Mouse (Mus musculus) midbrain, embryonic 12.5 days (tissue): ENCODE data around the gene Srrm4. TPM values are rescaled to one million over a fixed set of nuclear protein-coding genes. Genes with fewer than 3 reads are reported as not detected.
"Not testable (repeated sequence)": the region's sequence is repeated elsewhere in the genome, so short reads cannot be mapped to it uniquely, and the experiment has no call there.

Source experiments
- ATAC-seq: fragments of 200-750 bp; cut with Nextera tagmentation; 2 replicates; pipeline ENCODE4 v1.8.0; 2017; ENCODE audit warnings: low read depth, moderate TSS enrichment, moderate library complexity; ENCODE audit not compliant: low FRiP score
- H3K27ac ChIP-seq: fragments of 300-500 bp; sonication (generic); replicated peaks from 2 replicates; pipeline ENCODE4 v1.5.1; 2016; ENCODE audit warnings: mild to moderate bottlenecking
- H3K27me3 ChIP-seq: fragments of 300-500 bp; sonication (generic); 2 replicates; pipeline ENCODE4 v1.6.1; 2016; ENCODE audit warnings: mild to moderate bottlenecking
- H3K36me3 ChIP-seq: fragments of 300-500 bp; sonication (generic); 2 replicates; pipeline ENCODE4 v1.6.1; 2016
- H3K4me1 ChIP-seq: fragments of 300-500 bp; sonication (generic); 2 replicates; pipeline ENCODE4 v1.6.1; 2016
- H3K4me2 ChIP-seq: fragments of 300-500 bp; sonication (generic); replicated peaks from 2 replicates; pipeline ENCODE4 v1.6.1; 2016; ENCODE audit warnings: mild to moderate bottlenecking, moderate library complexity
- H3K4me3 ChIP-seq: fragments of 300-500 bp; sonication (generic); 2 replicates; pipeline ENCODE4 v1.5.1; 2016; ENCODE audit warnings: mild to moderate bottlenecking
- H3K9ac ChIP-seq: fragments of 300-500 bp; sonication (generic); replicated peaks from 2 replicates; pipeline ENCODE4 v1.6.1; 2016; ENCODE audit warnings: mild to moderate bottlenecking, moderate library complexity
- H3K9me3 ChIP-seq: fragments of 300-500 bp; sonication (generic); 2 replicates; pipeline ENCODE4 v1.6.1; 2016; ENCODE audit warnings: mild to moderate bottlenecking
- WGBS: fragments of 180-500 bp; shearing (Covaris S2); methylation state at CpG from one replicate; pipeline ENCODE4 v1.1.7; 2016; 5-methylcytosine and 5-hydroxymethylcytosine counted together
- polyA plus RNA-seq: library from polyadenylated mRNA; unstranded; fragments of >200 nt; fragmentation: Nextera tagmentation; extraction: Ambion mirVana; gene quantifications from 2 replicates; pipeline ENCODE4 v1.2.1, GENCODE M21; 2016

The Srrm4 gene
- polyA plus RNA-seq, 1 experiment from 2014 or later: 21.8 TPM

DNA sequence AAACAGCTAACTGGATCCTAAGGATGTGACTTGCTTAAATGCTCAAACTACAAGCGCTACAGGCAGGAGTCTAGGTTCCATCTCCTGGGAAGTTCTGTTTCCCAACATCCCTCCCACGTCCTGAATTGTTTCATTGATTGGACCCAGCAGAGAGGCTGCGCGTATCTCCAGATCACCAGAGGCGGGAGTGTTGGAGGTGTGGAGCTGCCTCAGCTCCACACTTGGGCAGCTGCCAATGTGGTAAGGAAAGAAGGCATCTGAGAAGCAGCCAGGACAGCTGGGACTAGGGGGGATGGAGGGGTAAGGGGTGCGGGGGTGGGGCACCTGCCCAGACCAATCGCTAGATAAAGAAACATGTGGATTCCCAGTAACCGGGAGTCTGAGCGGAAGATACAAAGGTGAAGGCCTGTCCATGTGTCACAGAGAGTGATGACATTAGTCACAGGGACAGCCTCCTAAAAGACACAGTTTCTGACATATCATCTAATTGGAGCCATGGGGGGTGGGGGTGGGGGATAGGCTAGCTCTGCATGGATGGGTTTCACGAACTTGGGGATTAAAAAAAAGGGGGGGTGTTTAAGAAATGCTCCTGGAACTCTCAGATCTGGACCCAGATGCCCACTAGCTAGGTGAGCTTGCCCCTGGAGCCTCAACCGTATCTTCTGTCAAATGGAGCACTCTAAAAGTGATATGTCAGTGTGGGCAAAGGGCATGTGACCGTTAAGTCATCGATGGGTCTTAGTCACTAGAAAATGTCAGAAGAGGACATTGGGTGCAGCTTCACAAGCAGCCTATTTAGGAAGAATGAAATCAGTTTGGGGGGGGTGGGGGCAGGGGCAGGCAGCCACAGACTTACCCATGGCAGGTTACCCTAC lies 156.4 kb downstream of the Srrm4 start:
- Histone ChIP-seq H3K9ac (no peak overlapping the region), H3K27ac (no peak overlapping the region), H3K27me3 (no peaks in the 10 kb centered on the region), H3K9me3 (no peaks in the 10 kb centered on the region), H3K4me1 (peaks cover 8% of the 10 kb centered on the region), H3K4me3 (no peak overlapping the region), H3K4me2 (no peak overlapping the region), H3K36me3 (no peaks in the 10 kb centered on the region)
- no peak for ATAC-seq
- 69% methylated on average over 13 of the region's 13 CpGs for WGBS

DNA sequence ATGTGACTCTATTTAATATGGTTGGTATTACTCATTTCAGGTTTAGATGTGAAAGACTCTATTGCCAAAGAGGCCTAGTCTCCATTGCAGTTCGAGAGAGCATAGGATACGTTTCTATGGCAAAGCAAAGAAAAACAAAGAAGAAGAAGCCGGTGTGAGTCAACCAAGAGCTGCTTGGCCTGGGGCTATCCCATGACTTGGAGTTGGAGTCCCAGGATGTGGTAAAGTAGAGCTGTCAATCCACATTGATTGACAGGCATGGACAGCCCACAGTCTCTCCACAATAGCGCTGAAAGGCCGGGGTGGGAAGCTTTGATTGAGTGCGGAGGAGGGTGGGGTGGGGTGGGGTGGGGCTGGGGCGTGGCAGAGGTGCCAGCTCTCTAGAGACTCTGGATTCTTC lies 158.7 kb downstream of the Srrm4 start:
- Histone ChIP-seq H3K27me3 (no peaks in the 10 kb centered on the region), H3K4me2 (no peak overlapping the region), H3K36me3 (no peaks in the 10 kb centered on the region), H3K4me1 (peaks cover 8% of the 10 kb centered on the region), H3K9me3 (no peaks in the 10 kb centered on the region), H3K27ac (no peak overlapping the region), H3K9ac (no peak overlapping the region), H3K4me3 (no peak overlapping the region)
- WGBS: 58% methylated on average over 7 of the region's 7 CpGs
- no peak for ATAC-seq

DNA sequence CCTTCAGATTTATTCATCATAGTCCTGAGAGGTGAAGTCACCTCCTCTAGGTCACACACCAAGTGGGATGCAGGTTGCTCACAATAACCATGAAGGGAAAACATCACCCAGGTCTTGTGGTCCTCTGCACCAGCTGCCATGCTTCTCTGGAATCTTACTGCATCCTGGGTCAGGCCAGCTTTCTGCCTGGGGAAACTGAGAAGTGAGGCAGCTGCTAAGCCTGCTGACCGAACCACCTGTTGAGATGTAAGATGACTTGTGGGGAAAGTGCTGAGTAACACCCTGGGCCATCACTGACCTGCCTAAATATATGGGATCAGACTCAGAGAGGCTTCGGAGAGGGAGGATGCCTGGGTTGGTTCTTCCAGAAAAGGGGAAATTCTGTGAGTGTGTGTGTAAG lies 164.9 kb downstream of the Srrm4 start:
- no peaks in the 10 kb centered on the region for H3K36me3 ChIP-seq
- no peak for ATAC-seq
- no peak overlapping the region for H3K27ac ChIP-seq
- H3K9ac ChIP-seq: no peak overlapping the region
- H3K9me3 ChIP-seq: no peaks in the 10 kb centered on the region
- H3K4me3 ChIP-seq: no peak overlapping the region
- H3K4me1 ChIP-seq: peaks cover 23% of the 10 kb centered on the region
- peaks cover 13% of the 10 kb centered on the region for H3K27me3 ChIP-seq
- no peak overlapping the region for H3K4me2 ChIP-seq
- WGBS: 86% methylated on average over 2 of the region's 2 CpGs

DNA sequence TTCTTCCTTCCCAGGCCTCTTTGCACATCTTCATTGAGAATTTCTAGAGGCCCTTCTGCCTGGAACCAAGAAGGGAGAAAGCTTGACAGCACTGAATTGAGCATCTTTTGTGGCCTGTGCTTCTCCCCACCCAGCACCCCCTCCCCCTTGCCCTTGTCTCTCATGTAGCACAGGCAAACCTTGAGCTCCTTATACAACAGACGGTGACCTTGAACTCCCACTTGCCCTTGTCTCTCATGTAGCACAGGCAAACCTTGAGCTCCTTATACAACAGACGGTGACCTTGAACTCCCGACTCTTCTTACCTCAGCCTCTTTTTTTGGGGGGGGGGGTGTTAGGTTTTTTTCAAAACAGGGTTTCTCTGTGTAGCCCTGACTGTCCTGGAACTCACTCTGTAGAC lies 165.9 kb downstream of the Srrm4 start:
- H3K36me3 ChIP-seq, ATAC-seq: not testable (repeated sequence)
- WGBS: 92% methylated on average over 3 of the region's 3 CpGs

DNA sequence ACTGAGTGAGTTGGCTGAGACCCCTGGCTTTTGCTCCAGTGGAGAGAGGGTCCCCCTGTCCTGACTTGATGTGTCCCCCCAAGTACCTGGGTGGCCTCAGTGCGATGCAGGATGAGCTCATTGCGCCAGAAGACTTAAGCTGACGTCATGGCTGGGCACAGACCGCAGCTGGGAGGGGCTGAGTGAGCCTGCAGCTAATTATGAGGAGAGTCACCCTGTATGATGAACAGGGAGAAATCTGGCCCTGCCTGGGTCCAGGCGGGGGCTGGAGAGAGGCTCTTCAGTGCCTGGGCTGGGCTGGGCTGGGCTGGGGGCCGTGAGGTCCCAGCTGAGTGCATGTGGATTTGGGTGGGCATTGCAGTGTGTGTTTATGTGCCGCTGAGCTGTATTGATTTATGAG lies 166.3 kb downstream of the Srrm4 start:
- Histone ChIP-seq H3K27ac (no peak overlapping the region), H3K4me1 (peaks cover 26% of the 10 kb centered on the region), H3K4me2 (no peak overlapping the region), H3K9me3 (no peaks in the 10 kb centered on the region), H3K36me3 (no peaks in the 10 kb centered on the region), H3K9ac (no peak overlapping the region), H3K27me3 (peaks cover 15% of the 10 kb centered on the region), H3K4me3 (no peak overlapping the region)
- ATAC-seq: no peak
- WGBS: 69% methylated on average over 7 of the region's 7 CpGs

More for the DNA sequence above, 165.9 kb downstream of the Srrm4 start:
- H3K9ac ChIP-seq, H3K4me3 ChIP-seq, H3K4me2 ChIP-seq, H3K27ac ChIP-seq, H3K9me3 ChIP-seq: not testable (repeated sequence)
- Histone ChIP-seq H3K4me1 (peaks cover 23% of the 10 kb centered on the region), H3K27me3 (peaks cover 15% of the 10 kb centered on the region)

DNA sequence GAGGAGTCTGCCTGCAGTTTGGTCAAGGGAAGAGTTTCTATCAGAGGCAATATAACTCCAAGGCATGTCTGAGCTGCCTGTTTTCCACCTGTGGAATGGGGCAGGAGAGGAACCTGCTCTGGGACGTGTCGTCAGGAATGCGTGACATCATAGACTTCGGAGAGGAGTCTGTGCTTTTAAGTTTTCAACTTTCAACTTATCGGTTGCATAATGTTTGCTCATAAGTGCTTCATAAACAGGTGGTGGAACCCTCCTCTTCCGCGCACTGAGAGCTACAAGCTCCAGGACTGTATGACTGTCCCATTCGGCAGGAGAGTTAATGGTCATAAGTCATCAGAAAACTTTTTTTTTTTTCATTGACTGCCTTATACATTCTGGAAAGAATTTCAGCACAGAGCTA lies 167.9 kb downstream of the Srrm4 start:
- Histone ChIP-seq H3K4me3 (no peak overlapping the region), H3K27me3 (peaks cover 15% of the 10 kb centered on the region), H3K4me1 (peaks cover 39% of the 10 kb centered on the region), H3K9ac (no peak overlapping the region), H3K4me2 (no peak overlapping the region), H3K27ac (no peak overlapping the region), H3K9me3 (no peaks in the 10 kb centered on the region), H3K36me3 (no peaks in the 10 kb centered on the region)
- 89% methylated on average over 8 of the region's 8 CpGs for WGBS
- ATAC-seq: no peak

DNA sequence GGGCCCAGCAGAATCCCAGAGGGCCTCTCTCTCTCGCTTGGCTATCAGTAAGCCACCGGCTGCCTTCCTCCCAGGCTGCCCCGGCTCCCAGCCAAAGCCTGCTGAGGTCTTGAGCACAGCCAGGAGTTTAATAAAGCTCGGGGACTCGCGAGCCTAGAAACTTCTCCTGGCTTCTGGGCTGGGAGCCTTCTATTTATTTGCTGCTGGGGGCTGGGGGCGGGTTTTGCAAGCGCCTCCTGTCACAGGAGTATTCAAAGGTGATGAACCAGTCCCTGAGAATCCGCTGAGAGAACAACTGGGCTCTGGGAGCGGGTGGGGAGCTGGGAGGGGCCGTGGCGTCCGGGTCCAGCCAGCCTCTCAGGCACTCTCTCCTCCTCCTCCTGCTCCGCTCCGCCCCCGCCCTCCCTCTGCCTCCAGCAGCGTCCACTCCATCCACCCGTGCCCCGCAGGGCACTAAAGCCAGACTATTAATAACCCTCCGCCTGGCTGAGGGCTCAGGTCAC lies 168.9 kb downstream of the Srrm4 start, which contains the start of gene Hspb8:
Gene Hspb8, minus strand, starts transcription at position 166 of the 503 bp plus-strand sequence.
- 0 out of 2 replicates have a peak, but pooled peaks have one; percentile 17 for ATAC-seq
- no peaks in the 10 kb centered on the region for H3K36me3 ChIP-seq
- under 1% methylated on average over 17 of the region's 20 CpGs for WGBS

DNA sequence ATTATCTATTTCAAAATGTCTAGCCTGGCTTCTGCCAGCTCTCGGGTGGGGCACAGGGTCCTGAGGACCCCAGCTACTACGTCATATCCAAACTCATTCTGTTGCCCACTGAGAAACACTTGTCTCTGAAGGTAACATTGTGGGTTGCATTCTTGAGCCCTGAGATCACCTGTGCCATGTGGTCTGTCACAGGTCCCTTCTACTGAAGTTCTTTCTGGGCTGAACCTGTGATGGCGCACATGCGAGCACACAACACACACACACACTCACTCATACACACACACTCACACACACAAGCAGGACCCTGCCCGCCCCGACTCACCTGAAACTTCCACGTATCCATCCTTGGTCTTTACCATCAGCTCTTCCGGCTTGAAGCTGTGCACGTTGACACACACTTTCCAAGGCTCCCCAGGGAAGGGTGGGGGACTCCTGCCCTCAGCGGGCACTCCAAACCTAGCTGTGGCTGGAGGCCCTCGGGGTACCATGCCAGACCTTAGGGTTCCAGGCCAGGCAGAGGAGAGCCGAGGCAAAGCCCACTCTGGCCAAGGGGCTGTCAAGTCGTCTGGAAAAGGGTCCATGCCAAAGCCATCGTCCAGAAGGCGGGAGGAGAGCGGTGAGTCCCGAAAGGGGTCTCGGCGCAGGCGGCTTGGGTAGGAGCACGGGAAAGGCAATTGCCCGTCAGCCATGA lies 169.7 kb downstream of the Srrm4 start:
- H3K4me3 ChIP-seq: peak overlapping the region; percentile 26
- H3K27me3 ChIP-seq: peaks cover 15% of the 10 kb centered on the region
- no peak overlapping the region for H3K27ac ChIP-seq
- peak overlapping the region; percentile 47 for H3K4me2 ChIP-seq
- H3K36me3 ChIP-seq: no peaks in the 10 kb centered on the region
- WGBS: 58% methylated on average over 22 of the region's 22 CpGs
- H3K9me3 ChIP-seq: no peaks in the 10 kb centered on the region
- ATAC-seq: no peak
- H3K4me1 ChIP-seq: peaks cover 43% of the 10 kb centered on the region
- 0 out of 2 replicates have a peak overlapping the region, but pooled peaks have one; percentile 56 for H3K9ac ChIP-seq

More for the DNA sequence above, 168.9 kb downstream of the Srrm4 start, which contains the start of gene Hspb8:
- Histone ChIP-seq H3K4me3 (peak within 1 kb of the TSS; percentile 26), H3K27ac (peak within 1 kb of the TSS; percentile 35; the same call in 1 of the 2 replicates), H3K9ac (peak within 1 kb of the TSS; percentile 56), H3K9me3 (no peaks in the 10 kb centered on the region), H3K4me1 (peaks cover 44% of the 10 kb centered on the region), H3K27me3 (peaks cover 15% of the 10 kb centered on the region), H3K4me2 (peak within 1 kb of the TSS; percentile 47)

DNA sequence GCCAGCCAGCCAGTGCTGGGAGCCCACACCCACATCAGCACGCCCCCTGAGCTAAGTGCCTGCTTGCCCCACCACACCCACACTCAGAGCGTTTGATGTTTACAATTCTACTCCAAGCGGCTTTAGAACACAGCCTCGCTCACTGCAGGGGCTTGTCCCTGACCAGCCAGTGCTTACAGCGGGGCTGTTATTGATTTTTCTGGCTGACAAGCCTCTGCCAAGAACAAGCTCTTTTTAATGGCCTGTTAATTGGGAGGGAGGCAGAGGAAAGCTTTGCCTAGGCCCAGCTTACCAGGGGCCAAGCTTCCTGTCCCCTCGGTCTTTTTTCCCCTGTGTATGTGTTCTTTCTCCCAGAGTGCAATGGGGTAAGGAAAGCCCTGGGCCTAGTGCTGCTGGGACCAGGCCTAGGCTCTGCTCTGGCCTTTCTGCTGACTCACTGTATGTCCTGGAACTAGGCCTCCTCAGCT lies 170.8 kb downstream of the Srrm4 start:
- H3K36me3 ChIP-seq: no peaks in the 10 kb centered on the region
- peak overlapping the region; percentile 65 for H3K27ac ChIP-seq
- peaks cover 49% of the 10 kb centered on the region for H3K4me1 ChIP-seq
- H3K9me3 ChIP-seq: no peaks in the 10 kb centered on the region
- H3K27me3 ChIP-seq: peaks cover 15% of the 10 kb centered on the region
- peak overlapping the region; percentile 16; the same call in 1 of the 2 replicates for H3K4me2 ChIP-seq
- H3K4me3 ChIP-seq: no peak overlapping the region
- H3K9ac ChIP-seq: no peak overlapping the region
- 7% methylated on average over 6 of the region's 6 CpGs for WGBS
- ATAC-seq: peak; percentile 45; the same call in 1 of the 2 replicates

DNA sequence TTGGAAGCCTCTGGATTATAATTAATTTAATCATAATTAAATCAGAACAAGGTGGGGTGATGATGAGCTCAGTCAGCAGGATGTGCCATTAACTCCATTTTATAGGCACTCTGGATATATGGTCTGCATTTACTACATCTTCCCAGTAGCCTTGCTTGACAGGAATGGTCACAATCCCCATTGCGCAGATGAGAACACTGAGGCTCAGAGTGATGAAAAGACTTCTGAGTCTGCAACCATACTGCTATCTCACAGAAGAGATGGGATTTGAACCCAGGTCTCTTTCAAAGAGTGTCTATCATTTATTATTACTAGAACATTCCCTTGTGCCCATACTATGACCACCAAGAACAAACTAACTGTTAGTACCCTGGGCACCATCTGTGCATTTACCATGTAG lies 171.4 kb downstream of the Srrm4 start:
- H3K9me3 ChIP-seq: no peaks in the 10 kb centered on the region
- H3K27me3 ChIP-seq: peaks cover 15% of the 10 kb centered on the region
- no peak for ATAC-seq
- 100% methylated on average over 1 of the region's 1 CpGs for WGBS
- H3K4me3 ChIP-seq: no peak overlapping the region
- no peak overlapping the region for H3K9ac ChIP-seq
- no peaks in the 10 kb centered on the region for H3K36me3 ChIP-seq
- peak overlapping the region; percentile 65 for H3K27ac ChIP-seq
- H3K4me1 ChIP-seq: peaks cover 47% of the 10 kb centered on the region
- no peak overlapping the region for H3K4me2 ChIP-seq

DNA sequence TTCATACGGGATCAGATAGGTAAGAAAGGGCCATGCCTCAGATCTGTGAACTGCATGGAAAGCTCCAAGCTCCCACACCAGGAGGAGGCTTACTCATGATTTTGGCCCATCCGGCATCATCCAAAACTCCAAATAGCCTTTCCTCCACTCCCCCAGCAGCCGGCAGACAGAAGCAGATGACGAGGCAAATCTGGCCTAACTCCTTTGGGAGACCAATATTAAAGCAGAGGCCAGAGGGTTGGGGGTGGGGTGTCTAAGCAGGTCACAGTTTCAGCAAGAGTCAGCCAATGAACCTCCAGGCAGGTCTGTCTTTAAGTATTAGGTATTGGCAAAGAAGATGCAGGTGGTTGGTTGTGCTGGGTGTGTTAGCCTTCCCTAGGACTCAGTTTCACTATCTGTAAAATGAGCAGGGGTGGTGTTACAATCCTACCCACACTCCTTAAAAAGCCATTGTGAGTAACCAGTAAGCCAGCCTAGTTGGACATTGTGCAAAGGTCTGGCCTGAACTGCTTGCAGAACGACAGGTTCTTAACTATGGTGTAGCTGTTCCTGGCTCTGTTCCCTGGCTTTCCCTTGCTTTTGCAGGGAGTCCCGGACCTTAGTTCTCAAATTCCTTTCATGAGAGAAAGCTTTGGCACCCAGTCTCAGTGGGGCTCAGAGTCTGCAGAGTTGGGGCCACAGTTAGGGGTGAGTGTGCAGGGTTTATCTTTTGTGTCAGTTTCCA lies 172.1 kb downstream of the Srrm4 start:
- Histone ChIP-seq H3K4me1 (peaks cover 46% of the 10 kb centered on the region), H3K36me3 (no peaks in the 10 kb centered on the region), H3K27ac (no peak overlapping the region), H3K4me3 (no peak overlapping the region), H3K9me3 (no peaks in the 10 kb centered on the region), H3K9ac (no peak overlapping the region), H3K27me3 (peaks cover 18% of the 10 kb centered on the region), H3K4me2 (no peak overlapping the region)
- ATAC-seq: no peak
- WGBS: 45% methylated on average over 6 of the region's 6 CpGs
